Mouse (Mus musculus): ENCODE measurements at regions not wholly inside any gene's neighbourhood (a gene's known extent, or its start where the extent isn't known, plus 50 kb on each side); places are given as distances from the start of the nearest gene placed in this dataset.

DNA sequence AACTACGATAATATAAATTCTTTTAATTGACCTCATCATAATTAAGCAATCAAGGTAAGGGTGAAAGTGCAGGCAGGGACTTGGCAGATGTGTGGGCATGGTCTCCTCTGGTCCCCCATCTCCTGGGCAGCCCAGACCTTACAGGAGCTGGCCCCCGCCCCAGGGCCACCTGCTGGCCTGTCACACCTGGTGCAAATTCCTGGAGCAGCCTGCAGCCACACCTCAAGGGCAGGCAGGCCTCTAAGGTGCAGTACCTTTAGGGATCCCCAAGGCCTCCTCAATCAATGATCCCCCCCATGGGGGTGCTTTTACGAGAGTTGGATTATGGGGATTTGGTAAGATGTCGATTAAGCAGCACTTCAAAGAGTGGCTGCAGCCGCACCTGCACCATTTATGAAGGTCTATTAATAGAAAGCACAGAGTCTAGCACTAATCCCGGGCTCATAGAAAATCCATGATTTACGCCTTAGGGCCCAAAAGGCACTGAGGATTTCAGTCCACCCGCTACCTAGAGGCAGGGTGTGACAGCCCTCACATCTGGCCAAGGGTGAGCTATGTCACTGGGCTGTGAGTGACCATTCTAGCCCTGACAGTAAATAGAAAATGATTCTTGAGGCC, 319.8 kb upstream of the 1700056E22Rik start:
- no peak for ATAC-seq (replicated peaks; ENCODE audit: low FRiP score)
- H3K4me2 ChIP-seq = no peak overlapping the region

DNA sequence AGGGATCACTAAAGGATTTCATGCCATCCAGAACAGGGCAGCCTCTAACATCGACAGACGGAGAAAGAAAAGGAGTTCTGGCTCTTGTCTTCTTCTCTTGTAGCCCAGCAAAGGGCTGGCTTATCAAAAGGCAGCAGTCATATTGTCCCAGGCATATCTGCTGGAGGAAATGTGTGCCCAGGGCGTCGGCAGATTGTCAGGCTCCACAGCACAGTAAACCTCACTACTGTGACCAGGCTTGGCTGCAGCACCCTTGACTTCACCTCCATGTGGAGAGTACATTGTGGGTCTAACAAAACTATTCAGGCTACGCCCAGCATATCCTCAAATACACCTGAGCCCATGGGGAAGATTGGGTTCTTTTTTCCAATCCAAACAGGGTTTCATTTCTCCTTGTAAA, 317.7 kb upstream of the 1700056E22Rik start:
- H3K4me3 ChIP-seq (ENCODE audit: low read depth, low read length) = no peak overlapping the region
- no peaks in the 10 kb centered on the region for H3K27me3 ChIP-seq (replicated peaks; ENCODE audit: control insufficient read depth, insufficient read depth, low read length)
- H3K4me2 ChIP-seq = peak overlapping the region; percentile 4; the same call in 1 of the 2 replicates
- WGBS = 31% methylated on average over 5 of the region's 5 CpGs
- H3K9ac ChIP-seq (ENCODE audit: low read depth, low read length) = no peak overlapping the region
- no peaks in the 10 kb centered on the region for H3K36me3 ChIP-seq (ENCODE audit: control insufficient read depth, insufficient read depth, low read length)
- no peak overlapping the region for H3K27ac ChIP-seq (ENCODE audit: low read depth, low read length)
- H3K9me3 ChIP-seq (ENCODE audit: control insufficient read depth, low read length) = no peaks in the 10 kb centered on the region
- ATAC-seq (replicated peaks; ENCODE audit: low FRiP score) (peak; percentile 98), DNase-seq (ENCODE audit: low spot score) (peak; percentile 49)
- peaks cover 12% of the 10 kb centered on the region for H3K4me1 ChIP-seq (replicated peaks; ENCODE audit: control insufficient read depth, insufficient read depth, low read length)

More for the DNA sequence above, 319.8 kb upstream of the 1700056E22Rik start:
- H3K9me3 ChIP-seq (ENCODE audit: control insufficient read depth, low read length) = no peaks in the 10 kb centered on the region
- DNase-seq (ENCODE audit: low spot score) = no peak
- H3K36me3 ChIP-seq (ENCODE audit: control insufficient read depth, insufficient read depth, low read length) = no peaks in the 10 kb centered on the region
- no peaks in the 10 kb centered on the region for H3K27me3 ChIP-seq (replicated peaks; ENCODE audit: control insufficient read depth, insufficient read depth, low read length)
- H3K27ac ChIP-seq (ENCODE audit: low read depth, low read length) = no peak overlapping the region
- H3K4me3 ChIP-seq (ENCODE audit: low read depth, low read length) = no peak overlapping the region
- WGBS = 79% methylated on average over 8 of the region's 8 CpGs
- no peak overlapping the region for H3K9ac ChIP-seq (ENCODE audit: low read depth, low read length)
- H3K4me1 ChIP-seq (replicated peaks; ENCODE audit: control insufficient read depth, insufficient read depth, low read length) = peaks cover 12% of the 10 kb centered on the region

GRCm38 (mm10) chr1:184344829-184345228, 310.7 kb upstream of the 1700056E22Rik start:
- WGBS = 50% methylated on average over 2 of the region's 2 CpGs
- H3K9ac ChIP-seq (ENCODE audit: low read depth, low read length) = no peak overlapping the region

GRCm38 (mm10) chr1:184335952-184336351, 301.9 kb upstream of the 1700056E22Rik start:
- peak; percentile 61; the same call in 1 of the 2 replicates for ATAC-seq (replicated peaks; ENCODE audit: low FRiP score)
- Histone ChIP-seq H3K4me2 (no peak overlapping the region), H3K9ac (ENCODE audit: low read depth, low read length) (no peak overlapping the region), H3K27ac (ENCODE audit: low read depth, low read length) (no peak overlapping the region), H3K27me3 (replicated peaks; ENCODE audit: control insufficient read depth, insufficient read depth, low read length) (0 out of 2 replicates have a peak, but pooled peaks cover 2% of the 10 kb centered on the region), H3K4me3 (ENCODE audit: low read depth, low read length) (no peak overlapping the region), H3K36me3 (ENCODE audit: control insufficient read depth, insufficient read depth, low read length) (no peaks in the 10 kb centered on the region), H3K4me1 (replicated peaks; ENCODE audit: control insufficient read depth, insufficient read depth, low read length) (no peaks in the 10 kb centered on the region), H3K9me3 (ENCODE audit: control insufficient read depth, low read length) (no peaks in the 10 kb centered on the region)
- DNase-seq (ENCODE audit: low spot score) = no peak
- WGBS = 71% methylated on average over 3 of the region's 3 CpGs

More at GRCm38 (mm10) chr1:184344829-184345228, 310.7 kb upstream of the 1700056E22Rik start:
- no peaks in the 10 kb centered on the region for H3K27me3 ChIP-seq (replicated peaks; ENCODE audit: control insufficient read depth, insufficient read depth, low read length)
- DNase-seq (ENCODE audit: low spot score) (no peak), ATAC-seq (replicated peaks; ENCODE audit: low FRiP score) (no peak)
- no peak overlapping the region for H3K4me3 ChIP-seq (ENCODE audit: low read depth, low read length)
- H3K4me2 ChIP-seq = no peak overlapping the region
- no peaks in the 10 kb centered on the region for H3K9me3 ChIP-seq (ENCODE audit: control insufficient read depth, low read length)
- no peaks in the 10 kb centered on the region for H3K4me1 ChIP-seq (replicated peaks; ENCODE audit: control insufficient read depth, insufficient read depth, low read length)
- H3K27ac ChIP-seq (ENCODE audit: low read depth, low read length) = no peak overlapping the region
- no peaks in the 10 kb centered on the region for H3K36me3 ChIP-seq (ENCODE audit: control insufficient read depth, insufficient read depth, low read length)

DNA sequence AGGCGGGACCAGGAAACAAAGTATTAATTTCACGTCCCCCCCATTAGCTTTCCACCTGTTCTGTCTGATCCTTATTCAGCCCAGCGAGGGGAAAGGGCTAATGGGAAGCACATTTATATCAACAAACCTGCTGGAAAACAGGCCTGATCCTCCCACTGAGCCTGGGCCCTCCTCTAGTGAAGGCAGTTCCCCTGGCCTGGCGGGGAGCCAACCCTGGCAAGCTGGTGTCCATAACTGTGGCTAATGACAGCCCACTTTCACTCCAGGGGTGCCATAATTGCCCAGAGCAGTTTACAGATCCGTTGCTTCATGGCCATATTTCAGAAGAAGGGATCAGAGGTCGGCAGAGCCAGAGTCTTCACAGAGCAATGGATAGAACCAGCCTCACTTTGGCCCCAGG, 301.2 kb upstream of the 1700056E22Rik start:
- WGBS = 65% methylated on average over 6 of the region's 6 CpGs
- Histone ChIP-seq H3K4me2 (no peak overlapping the region), H3K9ac (ENCODE audit: low read depth, low read length) (no peak overlapping the region), H3K4me3 (ENCODE audit: low read depth, low read length) (no peak overlapping the region), H3K27ac (ENCODE audit: low read depth, low read length) (no peak overlapping the region), H3K4me1 (replicated peaks; ENCODE audit: control insufficient read depth, insufficient read depth, low read length) (no peaks in the 10 kb centered on the region), H3K36me3 (ENCODE audit: control insufficient read depth, insufficient read depth, low read length) (no peaks in the 10 kb centered on the region), H3K9me3 (ENCODE audit: control insufficient read depth, low read length) (no peaks in the 10 kb centered on the region), H3K27me3 (replicated peaks; ENCODE audit: control insufficient read depth, insufficient read depth, low read length) (0 out of 2 replicates have a peak, but pooled peaks cover 2% of the 10 kb centered on the region)
- peak; percentile 39 for DNase-seq (ENCODE audit: low spot score)
- ATAC-seq (replicated peaks; ENCODE audit: low FRiP score) = no peak

DNA sequence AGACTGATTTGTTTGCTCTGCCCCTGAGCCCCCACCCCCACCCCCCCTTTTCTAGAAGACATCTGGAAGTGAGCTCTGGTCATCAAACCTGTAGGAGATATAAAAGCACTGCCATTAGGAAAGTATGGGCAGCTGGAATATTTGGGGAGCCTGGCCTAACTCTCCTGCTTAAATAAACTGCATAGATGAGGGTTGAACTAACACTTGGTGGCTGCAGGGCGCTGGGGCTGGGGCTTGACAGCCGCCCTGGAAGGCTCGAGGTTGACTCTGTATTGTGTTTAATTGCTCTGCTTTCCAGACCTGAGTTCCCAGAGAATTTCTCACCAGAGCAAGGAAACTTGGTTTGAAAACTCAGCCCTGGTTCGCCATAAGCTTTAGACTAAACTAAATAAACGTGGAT, 300.7 kb upstream of the 1700056E22Rik start:
- Histone ChIP-seq H3K9me3 (ENCODE audit: control insufficient read depth, low read length) (no peaks in the 10 kb centered on the region), H3K36me3 (ENCODE audit: control insufficient read depth, insufficient read depth, low read length) (no peaks in the 10 kb centered on the region), H3K4me3 (ENCODE audit: low read depth, low read length) (no peak overlapping the region), H3K27ac (ENCODE audit: low read depth, low read length) (no peak overlapping the region), H3K4me1 (replicated peaks; ENCODE audit: control insufficient read depth, insufficient read depth, low read length) (no peaks in the 10 kb centered on the region), H3K27me3 (replicated peaks; ENCODE audit: control insufficient read depth, insufficient read depth, low read length) (0 out of 2 replicates have a peak, but pooled peaks cover 2% of the 10 kb centered on the region), H3K4me2 (no peak overlapping the region), H3K9ac (ENCODE audit: low read depth, low read length) (no peak overlapping the region)
- DNase-seq (ENCODE audit: low spot score) (no peak), ATAC-seq (replicated peaks; ENCODE audit: low FRiP score) (no peak)
- 73% methylated on average over 5 of the region's 5 CpGs for WGBS

GRCm38 (mm10) chr1:184333086-184333485, 299.0 kb upstream of the 1700056E22Rik start:
- no peaks in the 10 kb centered on the region for H3K4me1 ChIP-seq (replicated peaks; ENCODE audit: control insufficient read depth, insufficient read depth, low read length)
- no peak overlapping the region for H3K4me2 ChIP-seq
- ATAC-seq (replicated peaks; ENCODE audit: low FRiP score) (no peak), DNase-seq (ENCODE audit: low spot score) (no peak)
- no peaks in the 10 kb centered on the region for H3K27me3 ChIP-seq (replicated peaks; ENCODE audit: control insufficient read depth, insufficient read depth, low read length)
- no peak overlapping the region for H3K4me3 ChIP-seq (ENCODE audit: low read depth, low read length)
- no peak overlapping the region for H3K27ac ChIP-seq (ENCODE audit: low read depth, low read length)
- H3K9me3 ChIP-seq (ENCODE audit: control insufficient read depth, low read length) = no peaks in the 10 kb centered on the region
- 79% methylated on average over 5 of the region's 5 CpGs for WGBS
- H3K36me3 ChIP-seq (ENCODE audit: control insufficient read depth, insufficient read depth, low read length) = no peaks in the 10 kb centered on the region
- H3K9ac ChIP-seq (ENCODE audit: low read depth, low read length) = no peak overlapping the region

- Histone ChIP-seq H3K4me2 (no peak overlapping the region), H3K27me3 (replicated peaks; ENCODE audit: control insufficient read depth, insufficient read depth, low read length) (no peaks in the 10 kb centered on the region), H3K4me3 (ENCODE audit: low read depth, low read length) (no peak overlapping the region), H3K9me3 (ENCODE audit: control insufficient read depth, low read length) (no peaks in the 10 kb centered on the region), H3K9ac (ENCODE audit: low read depth, low read length) (no peak overlapping the region), H3K36me3 (ENCODE audit: control insufficient read depth, insufficient read depth, low read length) (no peaks in the 10 kb centered on the region), H3K27ac (ENCODE audit: low read depth, low read length) (no peak overlapping the region), H3K4me1 (replicated peaks; ENCODE audit: control insufficient read depth, insufficient read depth, low read length) (no peaks in the 10 kb centered on the region)
- WGBS = 68% methylated on average over 11 of the region's 11 CpGs
- ATAC-seq (replicated peaks; ENCODE audit: low FRiP score) (no peak), DNase-seq (ENCODE audit: low spot score) (no peak)
These were observed 296.6 kb upstream of the 1700056E22Rik start for GRCm38 (mm10) chr1:184330516-184331350.

All from liver, embryonic 11.5 days (tissue).